Mouse (Mus musculus): ENCODE data around the gene Lap3. TPM values are rescaled to one million over a fixed set of nuclear protein-coding genes. Genes with fewer than 3 reads are reported as not detected.

The Lap3 gene
- 43.6 and 44.6 TPM in 2 replicates for polyA plus RNA-seq (2014; fragmentation: Nextera tagmentation; extraction: Ambion mirVana)

GRCm38 (mm10) chr5:45493191-45494092 is at the start of gene Lap3:
Gene Lap3 (plus strand): TSS chr5:45493374.
- under 1% methylated on average over 78 of the region's 78 CpGs for WGBS
- H3K27ac ChIP-seq (ENCODE audit: low read depth, low read length), result no peak within 1 kb of the TSS

GRCm38 (mm10) chr5:45444130-45444832 is 48.9 kb upstream of the Lap3 start:
- 90% methylated on average over 8 of the region's 8 CpGs for WGBS
- H3K4me2 ChIP-seq (ENCODE audit: low read length), result no peak overlapping the region
- DNase-seq (ENCODE audit: low spot score), result no peak
- no peaks in the 10 kb centered on the region for H3K27me3 ChIP-seq (replicated peaks; ENCODE audit: control insufficient read depth, insufficient read depth, low read length)
- no peak overlapping the region for H3K4me3 ChIP-seq (ENCODE audit: low read depth, low read length)
- no peak for ATAC-seq
- H3K27ac ChIP-seq (ENCODE audit: low read depth, low read length), result no peak overlapping the region
- H3K9ac ChIP-seq (ENCODE audit: low read length), result no peak overlapping the region
- H3K9me3 ChIP-seq (replicated peaks; ENCODE audit: control insufficient read depth, low read length), result no peaks in the 10 kb centered on the region
- peaks cover 10% of the 10 kb centered on the region; the same call in 1 of the 2 replicates for H3K4me1 ChIP-seq (ENCODE audit: control insufficient read depth, insufficient read depth, low read length)
- H3K36me3 ChIP-seq (ENCODE audit: control insufficient read depth, insufficient read depth, low read length), result peaks cover 2% of the 10 kb centered on the region; the same call in 1 of the 2 replicates

More at GRCm38 (mm10) chr5:45493191-45494092, at the start of gene Lap3:
- Histone ChIP-seq H3K9me3 (replicated peaks; ENCODE audit: control insufficient read depth, low read length) (no peaks in the 10 kb centered on the region), H3K27me3 (replicated peaks; ENCODE audit: control insufficient read depth, insufficient read depth, low read length) (no peaks in the 10 kb centered on the region), H3K4me3 (ENCODE audit: low read depth, low read length) (peak within 1 kb of the TSS; percentile 64), H3K4me2 (ENCODE audit: low read length) (peak within 1 kb of the TSS; percentile 73), H3K36me3 (ENCODE audit: control insufficient read depth, insufficient read depth, low read length) (peaks cover 2% of the 10 kb centered on the region; the same call in 1 of the 2 replicates), H3K9ac (ENCODE audit: low read length) (peak within 1 kb of the TSS; percentile 74), H3K4me1 (ENCODE audit: control insufficient read depth, insufficient read depth, low read length) (peaks cover 2% of the 10 kb centered on the region; the same call in 1 of the 2 replicates)
- ATAC-seq (peak; percentile 96), DNase-seq (ENCODE audit: low spot score) (peak; percentile 96)

GRCm38 (mm10) chr5:45448676-45449075 is 44.5 kb upstream of the Lap3 start:
- ATAC-seq, result no peak
- H3K4me3 ChIP-seq (ENCODE audit: low read depth, low read length), result no peak overlapping the region; the same call in 1 of the 2 replicates
- 18% methylated on average over 5 of the region's 5 CpGs for WGBS

GRCm38 (mm10) chr5:45449206-45449605 is 44.0 kb upstream of the Lap3 start:
- WGBS, result 3% methylated on average over 8 of the region's 8 CpGs
- ATAC-seq (no peak), DNase-seq (ENCODE audit: low spot score) (peak; percentile 14)
- Histone ChIP-seq H3K9me3 (replicated peaks; ENCODE audit: control insufficient read depth, low read length) (no peaks in the 10 kb centered on the region), H3K27me3 (replicated peaks; ENCODE audit: control insufficient read depth, insufficient read depth, low read length) (no peaks in the 10 kb centered on the region), H3K27ac (ENCODE audit: low read depth, low read length) (no peak overlapping the region), H3K9ac (ENCODE audit: low read length) (peak overlapping the region; percentile 76), H3K4me3 (ENCODE audit: low read depth, low read length) (peak overlapping the region; percentile 68), H3K4me1 (ENCODE audit: control insufficient read depth, insufficient read depth, low read length) (peaks cover 12% of the 10 kb centered on the region; the same call in 1 of the 2 replicates), H3K36me3 (ENCODE audit: control insufficient read depth, insufficient read depth, low read length) (no peaks in the 10 kb centered on the region), H3K4me2 (ENCODE audit: low read length) (peak overlapping the region; percentile 97)

More at GRCm38 (mm10) chr5:45448676-45449075, 44.5 kb upstream of the Lap3 start:
- no peaks in the 10 kb centered on the region for H3K27me3 ChIP-seq (replicated peaks; ENCODE audit: control insufficient read depth, insufficient read depth, low read length)
- no peak overlapping the region for H3K27ac ChIP-seq (ENCODE audit: low read depth, low read length)
- H3K4me1 ChIP-seq (ENCODE audit: control insufficient read depth, insufficient read depth, low read length), result peaks cover 12% of the 10 kb centered on the region; the same call in 1 of the 2 replicates
- H3K36me3 ChIP-seq (ENCODE audit: control insufficient read depth, insufficient read depth, low read length), result 0 out of 2 replicates have a peak, but pooled peaks cover 2% of the 10 kb centered on the region
- H3K9ac ChIP-seq (ENCODE audit: low read length), result peak overlapping the region; percentile 8
- DNase-seq (ENCODE audit: low spot score), result no peak
- peak overlapping the region; percentile 97 for H3K4me2 ChIP-seq (ENCODE audit: low read length)
- H3K9me3 ChIP-seq (replicated peaks; ENCODE audit: control insufficient read depth, low read length), result no peaks in the 10 kb centered on the region

GRCm38 (mm10) chr5:45449831-45450716 is 43.1 kb upstream of the Lap3 start, which contains the start of gene Qdpr:
Gene Qdpr (minus strand): TSS chr5:45450236.
- Histone ChIP-seq H3K9me3 (replicated peaks; ENCODE audit: control insufficient read depth, low read length) (no peaks in the 10 kb centered on the region), H3K36me3 (ENCODE audit: control insufficient read depth, insufficient read depth, low read length) (no peaks in the 10 kb centered on the region), H3K27ac (ENCODE audit: low read depth, low read length) (peak within 1 kb of the TSS; percentile 33; the same call in 1 of the 2 replicates), H3K4me2 (ENCODE audit: low read length) (peak within 1 kb of the TSS; percentile 97), H3K9ac (ENCODE audit: low read length) (peak within 1 kb of the TSS; percentile 76), H3K4me1 (ENCODE audit: control insufficient read depth, insufficient read depth, low read length) (peaks cover 12% of the 10 kb centered on the region; the same call in 1 of the 2 replicates), H3K4me3 (ENCODE audit: low read depth, low read length) (peak within 1 kb of the TSS; percentile 68), H3K27me3 (replicated peaks; ENCODE audit: control insufficient read depth, insufficient read depth, low read length) (no peaks in the 10 kb centered on the region)
- under 1% methylated on average over 70 of the region's 70 CpGs for WGBS
- DNase-seq (ENCODE audit: low spot score) (peak; percentile 99), ATAC-seq (peak; percentile 99)

GRCm38 (mm10) chr5:45453451-45453850 is 39.7 kb upstream of the Lap3 start, which contains the start of gene Clrn2:
Gene Clrn2 (plus strand): TSS chr5:45453751.
- no peaks in the 10 kb centered on the region for H3K27me3 ChIP-seq (replicated peaks; ENCODE audit: control insufficient read depth, insufficient read depth, low read length)
- no peak within 1 kb of the TSS for H3K4me2 ChIP-seq (ENCODE audit: low read length)
- H3K4me1 ChIP-seq (ENCODE audit: control insufficient read depth, insufficient read depth, low read length), result peaks cover 10% of the 10 kb centered on the region; the same call in 1 of the 2 replicates
- WGBS, result 79% methylated on average over 6 of the region's 6 CpGs
- DNase-seq (ENCODE audit: low spot score), result no peak
- no peak within 1 kb of the TSS for H3K9ac ChIP-seq (ENCODE audit: low read length)
- no peaks in the 10 kb centered on the region for H3K36me3 ChIP-seq (ENCODE audit: control insufficient read depth, insufficient read depth, low read length)
- no peaks in the 10 kb centered on the region for H3K9me3 ChIP-seq (replicated peaks; ENCODE audit: control insufficient read depth, low read length)
- H3K27ac ChIP-seq (ENCODE audit: low read depth, low read length), result no peak within 1 kb of the TSS
- no peak within 1 kb of the TSS for H3K4me3 ChIP-seq (ENCODE audit: low read depth, low read length)
- no peak for ATAC-seq

GRCm38 (mm10) chr5:45454456-45454855 is 38.7 kb upstream of the Lap3 start:
- H3K4me1 ChIP-seq (ENCODE audit: control insufficient read depth, insufficient read depth, low read length), result peaks cover under 1% of the 10 kb centered on the region; the same call in 1 of the 2 replicates
- H3K4me2 ChIP-seq (ENCODE audit: low read length), result no peak overlapping the region
- no peak overlapping the region for H3K9ac ChIP-seq (ENCODE audit: low read length)
- no peak for ATAC-seq
- no peak overlapping the region for H3K27ac ChIP-seq (ENCODE audit: low read depth, low read length)
- whole genome bisulfite sequencing, result 45% methylated on average over 9 of the region's 9 CpGs
- no peak for DNase-seq (ENCODE audit: low spot score)
- H3K36me3 ChIP-seq (ENCODE audit: control insufficient read depth, insufficient read depth, low read length), result no peaks in the 10 kb centered on the region
- no peaks in the 10 kb centered on the region for H3K27me3 ChIP-seq (replicated peaks; ENCODE audit: control insufficient read depth, insufficient read depth, low read length)
- no peaks in the 10 kb centered on the region for H3K9me3 ChIP-seq (replicated peaks; ENCODE audit: control insufficient read depth, low read length)
- H3K4me3 ChIP-seq (ENCODE audit: low read depth, low read length), result no peak overlapping the region

All from forebrain, embryonic 14.5 days (tissue).